Mouse (Mus musculus): ENCODE data around the gene Kcnj4.

The Kcnj4 gene

GRCm38 (mm10) chr15:79455106-79455810 is 49.8 kb downstream of the Kcnj4 start, which contains the start of gene Csnk1e:
Gene Csnk1e (minus strand): TSS chr15:79455566.
- DNase-seq (ENCODE audit: low spot score in 2 of 2) = peak; percentile 63 to 74

GRCm38 (mm10) chr15:79453831-79454230 is 51.2 kb downstream of the Kcnj4 start:
- no peak for DNase-seq (ENCODE audit: low spot score in 2 of 2)

GRCm38 (mm10) chr15:79448041-79448440 is 57.0 kb downstream of the Kcnj4 start:
- no peak for DNase-seq (ENCODE audit: low spot score in 2 of 2)

GRCm38 (mm10) chr15:79445786-79446654 is 59.0 kb downstream of the Kcnj4 start:
- DNase-seq (ENCODE audit: low spot score in 2 of 2) = no peak

GRCm38 (mm10) chr15:79443856-79444410 is 61.1 kb downstream of the Kcnj4 start:
- DNase-seq (ENCODE audit: low spot score in 2 of 2) = no peak

- DNase-seq (ENCODE audit: low spot score in 2 of 2) = no peak
Observed at GRCm38 (mm10) chr15:79442961-79443518, 62.0 kb downstream of the Kcnj4 start.

- no peak for DNase-seq (ENCODE audit: low spot score in 2 of 2)
Observed at GRCm38 (mm10) chr15:79442257-79442611, 62.8 kb downstream of the Kcnj4 start.

- peak; percentile 74 to 85 for DNase-seq (ENCODE audit: low spot score in 2 of 2)
Observed at GRCm38 (mm10) chr15:79441331-79442256, 63.4 kb downstream of the Kcnj4 start.

GRCm38 (mm10) chr15:79440651-79441330 is 64.2 kb downstream of the Kcnj4 start:
- no peak for DNase-seq (ENCODE audit: low spot score in 2 of 2)

GRCm38 (mm10) chr15:79440223-79440622 is 64.8 kb downstream of the Kcnj4 start:
- DNase-seq (ENCODE audit: low spot score in 2 of 2) = peak in 1 of 2 experiments; percentile 58

GRCm38 (mm10) chr15:79439386-79439785 is 65.7 kb downstream of the Kcnj4 start:
- no peak for DNase-seq (ENCODE audit: low spot score in 2 of 2)

- no peak for DNase-seq (ENCODE audit: low spot score in 2 of 2)
Observed at GRCm38 (mm10) chr15:79438816-79439215, 66.2 kb downstream of the Kcnj4 start.

GRCm38 (mm10) chr15:79438209-79438810 is 66.7 kb downstream of the Kcnj4 start:
- DNase-seq (ENCODE audit: low spot score in 2 of 2) = no peak

GRCm38 (mm10) chr15:79437541-79438208 is 67.4 kb downstream of the Kcnj4 start:
- no peak for DNase-seq (ENCODE audit: low spot score in 2 of 2)

- DNase-seq (ENCODE audit: low spot score in 2 of 2) = no peak
Observed at GRCm38 (mm10) chr15:79436481-79436921, 68.5 kb downstream of the Kcnj4 start.

GRCm38 (mm10) chr15:79435191-79435671 is 69.8 kb downstream of the Kcnj4 start:
- DNase-seq (ENCODE audit: low spot score in 2 of 2) = peak in 1 of 2 experiments; percentile 42

Measured in urinary bladder, postnatal 36 days (tissue).